Mouse (Mus musculus) mouse trophoblast stem cell (cell line): ENCODE results near the gene Nkx2-5.

Experiments used
- in situ Hi-C, 2 experiments: fragments of 300-500 bp; cut with MseI, MboI; formaldehyde crosslinking; loops; 2 replicates in 1 of 2; 3 replicates in 1 of 2; pipeline ENCODE4 v1.15.1; 2025

The Nkx2-5 gene

DNA sequence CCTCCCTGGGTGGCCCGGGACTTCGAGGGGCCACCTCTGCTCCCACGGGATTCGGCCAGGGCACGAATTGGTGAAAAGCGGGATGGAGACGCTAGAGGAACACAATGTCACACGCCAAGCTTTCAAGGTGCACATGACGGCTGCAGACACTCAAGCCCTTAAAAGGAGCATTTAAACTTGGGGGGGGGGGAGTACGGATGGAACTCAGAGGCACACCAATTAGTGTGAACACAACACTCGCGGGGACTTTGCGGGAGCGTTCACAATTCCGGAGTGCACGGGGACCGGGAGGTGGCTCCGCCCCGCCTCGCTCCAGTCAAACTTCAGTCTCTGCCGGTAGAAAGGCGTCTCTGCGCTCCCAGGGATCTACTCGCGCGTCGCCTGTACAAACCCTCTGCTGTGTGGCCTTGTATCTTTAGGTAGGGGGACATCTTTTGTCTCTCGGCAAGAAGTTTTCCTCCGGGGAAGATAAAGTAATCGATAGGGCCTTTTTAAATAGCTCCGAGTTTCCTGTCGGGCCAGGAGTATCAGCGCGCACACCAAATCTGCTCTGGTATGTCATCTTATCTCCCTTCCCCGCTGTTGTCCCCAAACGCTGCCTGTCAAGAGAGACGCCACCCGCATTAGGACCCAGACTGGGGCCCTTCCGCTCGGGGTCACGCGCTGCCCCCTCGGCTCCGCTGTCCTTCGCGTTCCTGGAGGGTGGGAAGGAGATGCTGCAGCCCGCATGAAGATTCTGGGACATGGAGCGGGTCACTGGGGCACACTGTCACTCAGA is 5.7 kb upstream of the Nkx2-5 start:
- in situ Hi-C loops: no loop called here

DNA sequence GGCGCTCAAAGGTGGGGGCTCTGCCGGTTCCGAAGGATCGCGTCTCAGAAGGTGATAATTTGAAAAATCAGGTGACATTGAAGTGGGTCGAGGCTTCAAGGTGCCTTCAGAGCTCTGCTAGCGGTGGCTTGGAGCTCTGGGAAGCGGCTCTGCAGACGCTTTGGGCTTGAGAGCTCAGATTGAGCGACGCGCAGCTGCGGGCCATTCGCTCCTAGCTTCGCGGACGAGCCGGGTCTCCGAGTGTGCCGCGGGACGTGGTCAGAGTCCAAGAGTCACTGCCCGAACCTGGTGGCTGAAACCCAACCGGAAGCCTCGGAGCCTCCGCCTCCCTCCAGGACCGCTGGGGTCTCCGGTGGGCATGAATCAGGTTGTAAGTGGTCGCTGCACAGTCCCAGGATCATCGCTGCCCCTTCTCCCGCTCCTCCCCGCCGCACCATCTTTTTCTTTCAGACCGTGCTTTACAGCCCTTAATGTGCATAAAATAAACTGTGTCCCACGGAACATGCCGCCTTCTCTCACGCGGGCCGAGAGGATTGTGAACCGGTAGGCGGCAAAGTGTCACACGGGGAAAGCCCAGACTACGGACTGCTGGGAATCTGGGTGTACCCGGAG is 5.0 kb upstream of the Nkx2-5 start:
- in situ Hi-C loops: no loop called here

DNA sequence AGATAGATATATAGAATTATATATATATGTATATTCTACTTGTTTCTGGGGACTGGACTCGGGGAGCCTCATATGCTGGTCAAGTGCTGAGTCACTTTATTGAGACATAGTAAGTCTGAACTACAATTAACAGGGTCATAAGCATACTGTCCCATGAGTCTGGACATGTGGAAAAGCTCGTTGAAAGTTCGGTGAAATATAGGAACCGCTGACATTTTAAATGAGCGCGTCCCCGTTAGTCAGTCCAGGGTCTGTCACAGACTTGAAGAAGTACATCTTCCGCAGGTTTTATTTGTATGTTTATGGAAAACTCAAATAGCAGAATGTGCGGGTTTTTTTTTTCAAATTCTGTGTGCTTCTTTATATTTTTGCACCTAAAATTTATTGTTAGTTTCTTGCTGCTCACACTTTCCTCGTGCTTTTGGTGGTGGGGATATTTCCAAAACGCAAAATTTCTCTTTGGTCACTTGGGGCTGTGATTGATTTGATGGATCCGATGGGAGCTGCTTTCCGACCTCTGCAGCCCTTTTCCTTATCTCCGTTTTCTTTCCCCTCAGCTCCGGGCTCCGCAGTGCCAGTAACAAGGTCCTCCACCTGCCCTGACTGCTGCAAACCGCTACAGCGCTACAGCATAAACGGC is 4.4 kb upstream of the Nkx2-5 start:
- in situ Hi-C loops: no loop called here

DNA sequence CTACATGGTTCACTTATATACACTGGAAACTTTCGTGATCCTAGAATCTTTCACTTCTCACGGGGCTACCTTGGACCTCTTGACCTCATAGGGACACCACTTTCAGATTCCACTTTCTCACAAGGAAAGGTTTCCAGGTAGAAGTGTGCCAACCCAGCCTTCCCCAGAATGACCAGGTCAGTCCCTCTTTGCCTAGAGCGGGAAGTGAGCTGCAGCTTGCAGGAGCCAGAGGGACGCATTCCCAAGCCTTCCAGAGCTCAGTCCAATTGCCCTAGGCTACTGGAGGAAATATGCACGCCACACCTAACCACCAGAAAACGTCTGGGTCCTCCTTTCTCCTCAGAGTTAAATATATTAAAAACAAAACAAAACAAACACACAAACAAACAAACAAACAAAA is 3.4 kb upstream of the Nkx2-5 start:
- in situ Hi-C loops: no loop called here

DNA sequence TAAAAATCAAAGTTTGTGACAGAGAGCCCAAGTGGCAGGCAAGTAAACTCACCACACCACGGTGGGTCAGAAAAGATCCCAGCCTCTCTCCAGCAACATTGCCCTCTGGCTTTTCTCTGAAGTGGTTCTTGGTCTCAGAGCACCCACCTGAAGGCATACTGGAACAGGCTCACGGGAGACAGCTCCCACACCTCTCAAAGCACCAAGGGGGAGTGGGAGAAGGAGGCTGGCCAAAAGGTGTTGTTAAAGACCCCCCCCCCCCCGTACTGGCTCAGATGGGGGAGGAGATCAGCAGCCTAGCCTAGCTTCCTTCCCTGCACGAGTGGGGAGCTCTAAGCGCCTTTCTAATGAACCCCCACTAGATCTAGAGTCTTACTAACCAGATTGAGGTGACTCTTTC is 3.0 kb upstream of the Nkx2-5 start:
- in situ Hi-C loops: no loop called here

DNA sequence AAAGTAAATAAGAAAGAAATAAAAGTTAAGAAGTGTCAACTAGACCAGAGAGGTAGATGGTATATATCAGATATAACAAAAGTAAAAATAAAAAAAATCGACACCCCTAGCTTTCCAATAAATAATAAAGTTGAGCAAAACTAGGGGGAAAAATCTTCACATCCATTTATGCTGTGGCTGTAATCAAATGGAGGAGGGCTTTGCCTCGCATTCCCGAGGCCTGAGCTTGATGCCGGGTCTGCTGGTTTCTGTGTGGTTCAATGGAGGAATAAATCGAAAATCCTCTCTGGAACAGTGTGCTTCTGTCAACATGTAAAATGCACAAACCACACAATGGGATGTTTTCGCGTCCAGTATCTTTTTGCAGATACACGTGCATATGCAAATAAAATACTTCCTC is 1.6 kb upstream of the Nkx2-5 start:
- in situ Hi-C loops: no loop called here

DNA sequence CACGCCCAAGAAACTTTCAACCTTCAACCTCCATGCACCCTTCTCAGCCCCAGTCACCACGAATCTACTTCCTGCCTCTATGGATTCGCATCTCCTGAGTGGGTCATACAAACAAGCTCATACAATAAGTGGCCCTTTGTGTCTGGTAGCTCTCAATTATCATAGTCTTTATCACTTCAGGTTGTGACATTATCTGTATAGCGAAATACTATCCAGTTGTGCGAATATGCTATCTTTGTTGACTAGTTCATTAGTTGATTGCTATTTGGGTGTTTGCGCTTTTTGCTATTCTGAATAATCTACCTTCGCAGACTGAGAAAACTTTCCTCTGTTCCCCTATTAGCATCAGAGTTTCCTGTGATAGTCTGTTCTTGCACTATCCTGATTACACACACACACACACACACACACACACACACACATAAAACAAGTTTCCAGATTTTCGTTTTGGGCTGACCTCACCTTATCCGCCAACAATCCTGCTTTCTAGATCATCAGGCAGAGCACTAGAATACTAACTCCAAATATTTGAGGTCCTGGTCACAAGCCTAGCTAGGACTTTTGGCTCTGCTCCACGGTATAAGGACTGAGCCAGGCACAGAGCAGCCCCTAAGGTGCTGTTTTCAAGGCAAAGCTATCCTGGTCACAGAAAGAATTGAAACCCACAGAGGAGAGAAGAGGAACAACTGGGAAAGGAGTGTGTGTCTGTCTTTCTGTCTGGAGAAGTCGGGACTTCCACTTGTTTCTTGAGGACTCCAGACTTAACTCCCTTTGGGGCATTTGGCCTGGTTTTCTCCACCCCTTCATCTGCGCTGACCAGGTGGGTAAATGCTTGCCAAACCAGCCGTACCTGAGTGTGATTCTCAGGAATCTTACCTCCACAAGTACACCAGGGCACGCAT is 591 bp upstream of the Nkx2-5 start:
- in situ Hi-C loops: no loop called here

DNA sequence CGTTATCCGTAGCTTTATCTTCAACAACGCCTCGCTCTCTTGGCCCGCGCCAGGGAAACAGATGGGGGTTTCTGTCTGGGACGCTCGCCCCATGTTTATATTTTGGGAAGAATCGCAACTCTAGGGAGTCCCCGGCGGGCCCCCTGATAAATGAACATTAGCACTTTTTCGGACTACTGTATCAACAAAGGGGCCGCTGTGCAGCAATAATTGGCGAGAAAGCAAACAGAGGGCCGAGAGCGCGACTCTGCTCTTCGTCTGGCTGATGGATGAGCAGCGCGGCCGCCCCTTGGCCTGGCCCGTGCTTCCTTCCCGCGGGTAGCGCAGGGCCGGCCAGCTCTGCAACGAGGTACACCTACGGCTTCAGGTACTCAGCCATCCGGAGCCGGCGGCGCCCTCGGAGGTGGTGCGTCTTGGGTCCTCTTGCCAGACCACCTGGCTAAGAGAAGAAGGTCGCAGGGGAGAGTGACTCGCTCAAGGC is 398 bp downstream of the Nkx2-5 start:
- in situ Hi-C loops: no loop called here

DNA sequence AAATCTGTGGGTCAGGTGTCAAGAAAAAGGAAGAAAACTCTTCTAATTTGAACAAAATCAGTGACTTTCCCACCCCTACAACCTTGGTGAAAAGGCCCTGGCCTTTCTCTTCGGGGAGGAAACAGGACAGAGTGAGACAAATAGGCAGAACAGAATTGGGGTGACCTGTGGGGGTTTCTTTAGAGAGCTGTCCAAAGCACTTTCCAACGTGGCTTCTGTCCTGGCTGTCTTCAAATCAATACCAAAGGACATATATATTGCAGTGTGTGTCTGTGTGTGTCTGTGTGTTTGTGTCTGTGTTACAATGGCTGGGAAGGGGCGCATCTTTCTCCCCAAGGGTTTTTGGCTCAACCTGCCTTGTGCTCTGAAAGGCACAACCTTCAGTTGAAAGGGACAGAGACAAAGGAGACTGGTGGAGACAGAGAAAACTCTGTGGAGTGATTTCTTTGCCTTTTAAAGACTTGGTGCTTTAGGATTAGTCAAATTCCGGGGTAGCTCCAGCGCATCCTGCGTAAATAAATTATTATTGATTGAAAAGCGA is 1.0 kb downstream of the Nkx2-5 start:
- in situ Hi-C loops: no loop called here

DNA sequence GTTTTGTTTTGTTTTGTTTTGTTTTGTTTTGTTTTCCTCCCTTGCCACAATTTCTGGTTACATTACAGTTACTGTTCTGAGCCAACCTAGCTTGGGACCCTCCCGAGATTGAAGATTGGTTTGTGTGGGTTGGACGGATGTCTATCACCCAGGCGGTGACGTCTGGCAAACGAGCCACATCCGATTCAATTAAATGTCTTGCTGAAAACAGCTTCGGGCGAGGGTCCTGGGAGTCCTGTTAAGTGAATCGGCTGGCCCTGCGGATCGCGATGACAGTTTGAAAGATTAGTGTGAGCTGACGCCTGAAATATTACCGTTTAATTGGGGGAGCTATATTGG is 1.6 kb downstream of the Nkx2-5 start:
- in situ Hi-C loops: no loop called here

DNA sequence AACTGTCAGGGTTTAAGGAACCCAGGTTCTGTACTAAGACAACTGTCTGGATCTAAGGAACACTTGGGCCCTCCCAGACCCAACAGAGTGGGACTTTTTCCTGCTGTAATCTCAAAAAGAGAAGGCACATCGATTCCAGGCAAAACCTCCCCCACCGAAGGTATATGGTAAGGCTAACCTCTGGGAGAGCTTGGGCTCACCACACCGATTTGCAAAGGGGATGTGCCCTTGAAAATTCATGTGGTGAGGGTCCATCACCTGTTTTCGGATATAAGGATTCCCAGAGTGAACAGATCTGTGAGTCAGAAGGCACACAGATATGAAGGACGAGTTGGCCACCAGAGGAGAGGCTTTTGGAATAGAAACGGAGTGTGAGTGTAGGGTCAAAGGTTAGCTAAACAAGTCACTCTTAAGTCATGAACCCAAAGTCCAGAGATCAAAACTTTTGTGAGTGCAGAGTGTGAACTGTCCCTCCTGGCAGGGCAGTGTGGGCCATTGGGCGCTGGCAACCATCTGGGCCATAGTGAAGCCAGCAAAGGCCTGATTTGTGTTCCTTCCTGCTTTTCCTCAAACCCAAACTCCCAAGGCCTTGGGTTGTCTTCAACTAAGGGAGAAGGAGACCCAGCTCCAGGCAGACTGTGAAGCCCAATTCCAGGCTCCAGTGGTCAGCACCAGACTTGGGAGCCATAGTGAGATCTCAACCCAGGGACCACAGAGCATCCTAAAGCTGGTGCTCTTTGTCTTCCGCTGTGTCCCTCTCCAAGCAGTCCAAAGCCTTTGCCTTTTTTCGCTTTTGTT is 2.2 kb downstream of the Nkx2-5 start:
- in situ Hi-C loops: no loop called here

DNA sequence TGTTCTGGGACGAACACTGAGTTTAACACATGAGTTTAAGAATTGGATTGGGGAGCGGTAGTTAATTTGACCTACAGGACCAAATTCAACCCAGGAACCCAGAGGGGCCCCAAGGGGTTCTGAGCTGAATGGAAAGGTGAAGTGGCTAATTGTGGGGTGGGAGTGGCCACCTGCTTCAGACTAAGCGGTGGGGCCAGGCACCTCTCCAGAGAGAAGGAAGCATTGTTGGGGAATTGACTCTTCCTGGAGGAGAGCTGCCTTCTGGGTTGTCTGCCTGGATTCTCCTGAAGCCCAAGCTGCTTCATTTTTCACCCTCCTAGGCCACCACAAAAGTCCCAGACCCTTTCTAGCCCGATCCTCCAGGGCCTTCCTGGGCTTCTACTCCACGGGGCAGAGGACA is 2.8 kb downstream of the Nkx2-5 start:
- in situ Hi-C loops: no loop called here

DNA sequence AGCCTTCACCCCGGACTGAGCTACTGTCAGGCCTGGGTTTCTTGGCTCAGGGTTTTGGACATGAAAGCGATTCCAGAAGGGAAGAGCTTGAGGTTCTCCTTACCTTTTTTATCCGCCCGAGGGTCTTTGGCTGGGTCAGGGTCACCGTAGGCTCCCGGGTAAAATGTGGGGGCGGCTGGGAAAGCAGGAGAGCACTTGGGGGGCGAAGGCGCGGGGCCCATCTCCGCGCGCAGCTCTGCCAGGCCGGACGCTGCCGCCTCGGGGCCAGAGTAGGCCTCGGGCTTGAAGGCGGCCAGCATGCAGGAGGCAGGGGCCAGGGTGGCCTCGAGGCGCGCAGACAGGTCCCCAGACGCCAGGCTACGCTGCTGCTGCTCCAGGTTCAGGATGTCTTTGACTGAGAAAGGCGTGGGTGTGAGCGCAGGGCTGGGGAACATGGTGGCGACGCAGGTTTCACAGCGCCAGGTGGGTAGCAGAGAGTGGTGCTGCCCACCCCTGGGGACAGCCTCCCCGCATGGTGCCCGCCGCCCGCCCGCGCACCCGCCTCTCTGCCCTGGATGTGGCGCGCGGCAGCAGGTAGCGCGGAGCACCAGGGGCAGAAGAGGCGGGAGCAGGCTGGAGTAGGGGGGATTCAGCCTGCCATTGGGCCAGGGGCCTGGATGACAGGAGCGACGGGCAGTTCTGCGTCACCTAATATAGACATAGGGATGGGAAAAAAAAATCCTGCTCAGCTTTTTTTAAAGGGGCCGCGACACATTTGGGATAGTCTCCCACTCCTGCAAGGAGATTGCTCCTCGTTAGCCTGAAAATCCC is 3.7 kb downstream of the Nkx2-5 start:
- in situ Hi-C loops: no loop called here

DNA sequence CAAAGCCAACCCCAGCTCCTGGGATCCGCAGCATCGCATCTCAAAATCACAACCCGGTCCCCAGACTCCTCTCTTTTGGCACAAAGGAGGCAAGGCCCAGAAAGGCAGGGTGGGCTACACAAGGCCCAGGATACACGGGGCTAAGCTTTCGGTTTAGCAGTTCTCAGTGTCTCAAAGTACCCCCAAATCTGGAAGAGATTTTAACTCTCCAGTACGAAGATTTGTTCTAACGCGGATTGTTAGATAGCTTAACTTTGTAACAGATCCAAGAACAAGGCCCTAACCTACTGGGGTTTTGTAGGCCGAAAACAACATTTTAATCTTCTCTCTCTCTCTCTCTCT is 4.4 kb downstream of the Nkx2-5 start:
- in situ Hi-C loops: no loop called here

DNA sequence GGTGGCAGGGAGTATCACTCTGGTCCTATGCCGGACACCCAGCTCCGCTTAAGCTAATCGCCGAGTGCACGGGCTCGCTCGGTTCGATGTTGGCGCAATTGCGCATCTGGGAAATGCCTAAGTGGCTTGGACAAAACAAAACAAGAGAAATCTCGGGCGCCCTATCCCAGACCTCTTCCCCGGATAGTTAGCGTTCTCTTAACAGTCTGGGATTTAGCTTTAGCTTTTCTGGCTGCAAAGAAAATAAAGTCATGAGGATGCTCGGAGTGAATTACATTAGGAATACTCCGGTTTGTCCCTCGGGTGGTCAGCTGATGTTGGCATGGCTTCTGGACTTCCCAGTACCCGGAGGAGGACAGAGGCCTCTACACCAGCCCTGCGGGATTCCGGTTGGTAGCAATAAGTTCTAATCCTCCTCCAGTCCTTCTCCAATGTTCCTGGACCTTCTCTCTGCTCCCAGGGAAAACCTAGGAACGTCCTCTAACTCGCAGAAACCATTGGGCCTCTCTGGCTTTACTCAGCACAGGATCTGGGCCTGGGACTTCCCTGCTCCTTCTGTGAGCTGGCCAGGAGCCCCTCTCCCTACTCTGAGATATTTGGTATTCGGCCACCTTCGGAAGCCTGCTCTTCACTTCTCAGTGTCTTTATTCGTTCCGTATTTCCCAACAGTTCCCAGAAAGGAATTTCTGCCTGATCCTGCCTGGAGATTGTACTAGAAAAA is 4.9 kb downstream of the Nkx2-5 start:
- in situ Hi-C loops: no loop called here

DNA sequence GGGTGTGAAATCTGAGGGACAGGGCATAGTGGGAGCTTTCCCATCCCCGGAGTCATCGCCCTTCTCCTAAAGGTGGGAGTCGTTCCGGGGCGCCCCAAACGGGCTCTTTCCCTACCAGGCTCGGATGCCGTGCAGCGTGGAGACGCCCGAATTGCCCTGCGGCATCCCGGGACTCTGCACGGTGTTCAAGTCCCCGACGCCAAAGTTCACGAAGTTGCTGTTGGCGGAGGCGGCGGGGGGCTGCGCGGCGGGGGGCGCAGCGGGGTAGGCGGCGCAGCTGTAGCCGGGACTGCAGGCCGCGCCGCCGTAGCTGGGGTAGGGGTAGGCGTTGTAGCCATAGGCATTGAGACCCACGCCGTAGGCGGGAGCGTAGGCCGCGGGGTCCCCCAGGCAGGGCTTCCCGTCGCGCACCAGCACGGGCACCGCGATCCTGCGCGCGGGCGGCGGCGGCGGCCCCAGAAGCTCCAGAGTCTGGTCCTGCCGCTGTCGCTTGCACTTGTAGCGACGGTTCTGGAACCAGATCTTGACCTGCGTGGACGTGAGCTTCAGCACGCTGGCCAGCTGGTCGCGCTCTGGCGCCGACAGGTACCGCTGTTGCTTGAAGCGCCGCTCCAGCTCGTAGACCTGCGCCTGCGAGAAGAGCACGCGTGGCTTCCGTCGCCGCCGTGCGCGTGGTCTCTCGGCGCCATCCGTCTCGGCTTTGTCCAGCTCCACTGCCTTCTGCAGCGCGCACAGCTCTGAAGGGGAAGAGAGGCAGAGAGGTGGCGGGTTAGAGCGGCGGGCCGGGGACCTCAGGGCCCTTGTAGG is 5.7 kb downstream of the Nkx2-5 start:
- in situ Hi-C loops: no loop called here

DNA sequence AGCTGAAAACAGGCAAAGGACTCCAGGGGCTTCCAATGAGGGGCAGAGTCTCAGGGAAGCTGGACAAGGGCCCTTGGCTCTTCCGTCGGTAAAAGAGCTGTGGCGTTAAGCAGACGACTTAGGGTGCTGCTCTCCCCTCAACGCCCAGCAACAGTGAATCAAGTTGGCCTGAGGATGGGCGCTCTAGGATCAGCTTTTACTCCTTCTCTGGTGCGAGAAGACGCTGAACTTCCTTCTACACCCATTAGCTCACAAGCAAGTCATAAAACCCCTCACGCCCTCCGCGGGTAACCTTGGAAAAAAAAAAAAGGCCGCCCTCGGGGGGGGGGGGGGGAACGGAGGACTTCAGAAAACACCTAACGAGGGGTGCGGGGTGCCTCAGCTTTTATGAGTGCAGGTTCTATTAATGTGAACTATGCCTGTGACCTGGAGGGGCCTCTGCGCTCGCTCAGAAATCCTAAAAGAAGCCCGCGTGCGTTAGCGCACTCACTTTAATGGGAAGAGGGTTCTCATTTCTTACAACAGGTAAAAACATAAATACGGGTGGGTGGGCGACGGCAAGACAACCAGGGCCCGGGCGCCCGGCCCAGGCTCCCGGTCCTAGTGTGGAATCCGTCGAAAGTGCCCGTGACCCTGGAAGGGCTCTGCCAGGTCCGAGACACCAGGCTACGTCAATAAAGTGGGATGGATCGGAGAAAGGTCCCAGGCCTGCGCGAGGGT is 6.5 kb downstream of the Nkx2-5 start:
- in situ Hi-C loops: no loop called here

DNA sequence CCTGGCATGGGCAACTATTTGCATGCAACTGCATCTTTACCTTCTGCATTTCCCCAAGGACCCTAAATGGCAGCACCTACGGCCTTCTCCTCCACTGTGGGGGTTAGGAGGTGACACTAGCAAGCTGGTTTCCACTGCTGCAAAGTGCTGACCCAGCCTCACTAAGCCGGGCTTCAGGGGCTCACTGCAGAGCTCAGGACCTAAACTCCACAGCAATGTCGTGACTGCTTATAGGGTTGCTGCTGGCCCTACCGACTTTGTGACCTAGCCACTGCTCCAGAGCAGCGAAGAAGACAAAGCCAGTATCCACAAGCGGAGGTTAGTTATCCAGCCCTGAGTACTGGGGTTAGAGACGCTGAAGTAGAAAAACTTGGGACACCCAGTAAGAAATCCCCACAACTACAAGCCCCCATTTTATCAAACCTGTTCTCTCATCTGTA is 7.2 kb downstream of the Nkx2-5 start:
- in situ Hi-C loops: no loop called here
